Comparison of ENCODE assay signal across 29 mouse cellular contexts in the genomic region with DNA sequence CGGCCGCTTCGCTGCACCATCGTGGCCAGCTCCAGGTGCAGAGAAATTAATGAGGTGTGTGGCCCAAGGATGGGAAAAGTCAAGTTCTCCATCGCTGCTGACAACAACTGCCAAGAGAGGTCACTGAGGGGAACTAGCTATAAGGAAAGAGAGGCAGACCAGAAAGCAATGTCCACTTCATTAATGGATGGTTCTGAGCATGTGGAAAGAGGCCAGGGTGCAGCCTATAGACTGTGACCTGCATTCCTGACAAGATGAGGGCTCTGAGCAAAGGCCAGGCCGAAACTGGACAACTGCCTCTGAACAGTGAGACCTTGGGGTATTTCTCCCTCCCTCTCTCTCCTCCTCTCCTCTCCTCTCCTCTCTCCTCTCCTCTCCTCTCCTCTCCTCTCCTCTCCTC. TPM values are rescaled to one million over a fixed set of nuclear protein-coding genes. Genes with fewer than 3 reads are reported as not detected.
DNase-seq lines count a peak whose midpoint lies in the region; ATAC-seq and TF ChIP-seq lines count a peak whose summit lies in the region.
"Had no signal": no experiment of that assay in that cellular context is flagged by ENCODE, and none has a peak within 500 bp of the region (broad histone marks: within the 10 kb centered on the region; RNA-seq: fewer than 3 reads in every experiment).

No protein-coding gene starts in this region.

- no peak for TF ChIP-seq CTCF in kidney, postnatal 0 days (IDR thresholded peaks at IDR 0.05; ENCODE audit: low read depth)

- H3K4me2 ChIP-seq in kidney, embryonic 15.5 days = no peak overlapping the region
- H3K4me2 ChIP-seq in kidney, postnatal 0 days (ENCODE audit: low read length) = no peak overlapping the region
- H3K4me2 ChIP-seq: forebrain, embryonic 13.5 days; hindbrain, embryonic 12.5 days; hindbrain, embryonic 15.5 days had no signal

- no peaks in the 10 kb centered on the region for H3K9me3 ChIP-seq in kidney, embryonic 15.5 days (replicated peaks)
- H3K9me3 ChIP-seq in kidney, postnatal 0 days (replicated peaks; ENCODE audit: low read length) = no peaks in the 10 kb centered on the region
- H3K9me3 ChIP-seq: forebrain, embryonic 10.5 days; forebrain, embryonic 13.5 days; heart, embryonic 10.5 days; hindbrain, embryonic 12.5 days; hindbrain, embryonic 15.5 days had no signal

- DNase-seq in kidney, adult 9 months = no peak
- no peak for DNase-seq in kidney, postnatal 0 days (ENCODE audit: low spot score)
- peak; percentile 42 for DNase-seq in kidney, postnatal 10 days
- DNase-seq in yolk sac, embryonic 10.5 days (ENCODE audit: low spot score) = peak; percentile 32
- DNase-seq in adrenal gland, postnatal 4 days (ENCODE audit: low spot score in 2 of 2) = no peak
- DNase-seq: adrenal gland, adult 8-10 months; adrenal gland, postnatal 25 days; cerebellum, adult 18-20 months; cerebellum, adult 9-10 months; cerebellum, postnatal 14 days; gastrocnemius, postnatal 10 days; gastrocnemius, postnatal 36 days; heart, adult 2 months had no signal

- 0 out of 2 replicates have a peak, but pooled peaks cover 6% of the 10 kb centered on the region for H3K4me1 ChIP-seq in kidney, embryonic 15.5 days
- H3K4me1 ChIP-seq in kidney, postnatal 0 days (replicated peaks; ENCODE audit: insufficient read depth, low read length) = 0 out of 2 replicates have a peak, but pooled peaks cover 6% of the 10 kb centered on the region
- H3K4me1 ChIP-seq: forebrain, embryonic 10.5 days; forebrain, embryonic 13.5 days; heart, embryonic 10.5 days; hindbrain, embryonic 12.5 days; hindbrain, embryonic 15.5 days had no signal

- H3K27ac ChIP-seq in kidney, embryonic 15.5 days = peak overlapping the region; percentile 57
- peak overlapping the region; percentile 60 for H3K27ac ChIP-seq in kidney, postnatal 0 days
- H3K27ac ChIP-seq: forebrain, embryonic 10.5 days; forebrain, embryonic 13.5 days; heart, adult 2 months; heart, embryonic 10.5 days; hindbrain, embryonic 12.5 days; hindbrain, embryonic 15.5 days had no signal

- 41% methylated on average over 6 of the region's 6 CpGs for WGBS in kidney, embryonic 15.5 days
- 30% methylated on average over 6 of the region's 6 CpGs for WGBS in kidney, postnatal 0 days

- H3K36me3 ChIP-seq in kidney, embryonic 15.5 days = no peaks in the 10 kb centered on the region
- H3K36me3 ChIP-seq in kidney, postnatal 0 days (ENCODE audit: insufficient read depth, low read length) = no peaks in the 10 kb centered on the region
- H3K36me3 ChIP-seq: forebrain, embryonic 10.5 days; heart, embryonic 10.5 days; hindbrain, embryonic 12.5 days; hindbrain, embryonic 15.5 days had no signal

- H3K27me3 ChIP-seq in kidney, embryonic 15.5 days = 0 out of 2 replicates have a peak, but pooled peaks cover 5% of the 10 kb centered on the region
- H3K27me3 ChIP-seq in kidney, postnatal 0 days (ENCODE audit: insufficient read depth, low read length) = no peaks in the 10 kb centered on the region

- peak; percentile 74 for ATAC-seq in kidney, embryonic 15.5 days (replicated peaks; ENCODE audit: low FRiP score)
- ATAC-seq in kidney, postnatal 0 days (replicated peaks; ENCODE audit: low FRiP score, low read depth) = peak; percentile 69
- ATAC-seq: activated CD4-positive, CD25-positive, alpha-beta regulatory T cell, adult 4 months; forebrain, embryonic 13.5 days; forebrain, embryonic 16.5 days had no signal

- no peak overlapping the region for H3K4me3 ChIP-seq in kidney, embryonic 15.5 days (replicated peaks)
- H3K4me3 ChIP-seq in kidney, postnatal 0 days (replicated peaks; ENCODE audit: low read depth, low read length) = no peak overlapping the region
- H3K4me3 ChIP-seq: forebrain, embryonic 10.5 days; forebrain, embryonic 13.5 days; heart, adult 2 months; heart, embryonic 10.5 days; hindbrain, embryonic 12.5 days; hindbrain, embryonic 15.5 days had no signal

- H3K9ac ChIP-seq in kidney, embryonic 15.5 days = no peak overlapping the region
- no peak overlapping the region for H3K9ac ChIP-seq in kidney, postnatal 0 days (ENCODE audit: low read depth, low read length)
- H3K9ac ChIP-seq: forebrain, embryonic 13.5 days; hindbrain, embryonic 12.5 days; hindbrain, embryonic 15.5 days had no signal

RNA-seq across cellular contexts. Expression of gene Hnf1b, which starts 10.4 kb away (rescaled TPM):
- polyA plus RNA-seq in kidney, embryonic 15.5 days (2015; fragmentation: Nextera tagmentation; extraction: Ambion mirVana) = 78.5 and 83.3 TPM in 2 replicates
- 88.8 and 92.6 TPM in 2 replicates for polyA plus RNA-seq in kidney, postnatal 0 days (2015; fragmentation: Nextera tagmentation; extraction: Ambion mirVana)
- 10 to 100 TPM in 1 of 2 experiments, 1 to 10 TPM in 1; 2.2 to 22.2 TPM for total RNA-seq in adrenal gland, postnatal 4 days (2021)
- total RNA-seq: gastrocnemius, adult 18-20 months; gastrocnemius, postnatal 10 days; gastrocnemius, postnatal 36 days; granulocyte monocyte progenitor cell, adult 5-6 weeks; heart, adult 2 months; heart, postnatal 25 days; hematopoietic stem cell, adult 5-6 weeks had no signal
- polyA plus RNA-seq: activated CD4-positive, CD25-positive, alpha-beta regulatory T cell, adult 4 months; C2C12; embryonic facial prominence, embryonic 11.5 days; embryonic facial prominence, embryonic 14.5 days; forebrain, embryonic 10.5 days; forebrain, embryonic 13.5 days; heart, postnatal 0 days had no signal

Comparison
In these comparisons a context has a peak if more than half of its experiments do, and no peak if none do; other contexts are left out.
1. DNase-seq: peak in kidney, postnatal 10 days (single experiment) and yolk sac, embryonic 10.5 days (single experiment); none in kidney, adult 9 months (single experiment), kidney, postnatal 0 days (single experiment) and adrenal gland, postnatal 4 days (0 of 2).